Mouse (Mus musculus) lung, embryonic 16.5 days (tissue): ENCODE measurements around the gene Mtrex. TPM values are rescaled to one million over a fixed set of nuclear protein-coding genes. Genes with fewer than 3 reads are reported as not detected.

Source experiments
- ATAC-seq: fragments of 200-750 bp; cut with Nextera tagmentation; 2 replicates; pipeline ENCODE4 v1.8.0; 2017; ENCODE audit warnings: low read depth, mild to moderate bottlenecking, moderate library complexity
- H3K27ac ChIP-seq: fragments of 300-500 bp; sonication (generic); 2 replicates; pipeline ENCODE4 v1.5.1; 2014; ENCODE audit warnings: mild to moderate bottlenecking, control low read depth, low read length
- H3K27me3 ChIP-seq: fragments of 300-500 bp; sonication (generic); 2 replicates; pipeline ENCODE4 v1.6.1; 2014; ENCODE audit warnings: low read depth, low read length, mixed read lengths; ENCODE audit not compliant: control insufficient read depth, insufficient read depth
- H3K36me3 ChIP-seq: fragments of 300-500 bp; sonication (generic); 2 replicates; pipeline ENCODE4 v1.6.1; 2014; ENCODE audit warnings: low read length; ENCODE audit not compliant: control insufficient read depth, insufficient read depth
- H3K4me1 ChIP-seq: fragments of 300-500 bp; sonication (generic); replicated peaks from 2 replicates; pipeline ENCODE4 v1.6.1; 2014; ENCODE audit warnings: low read length, mixed read lengths; ENCODE audit not compliant: control insufficient read depth, insufficient read depth
- H3K4me2 ChIP-seq: fragments of 300-500 bp; sonication (generic); 2 replicates; pipeline ENCODE4 v1.6.1; 2014; ENCODE audit warnings: low read depth, low read length, control low read depth
- H3K4me3 ChIP-seq: fragments of 300-500 bp; sonication (generic); 2 replicates; pipeline ENCODE4 v1.5.1; 2014; ENCODE audit warnings: mild to moderate bottlenecking, low read length, control low read depth
- H3K9ac ChIP-seq: fragments of 300-500 bp; sonication (generic); 2 replicates; pipeline ENCODE4 v1.6.1; 2014; ENCODE audit warnings: low read length, control low read depth
- H3K9me3 ChIP-seq: fragments of 300-500 bp; sonication (generic); 2 replicates; pipeline ENCODE4 v1.6.1; 2016; ENCODE audit warnings: low read length; ENCODE audit not compliant: control insufficient read depth
- WGBS: fragments of 180-500 bp; shearing (Covaris S2); extraction: QIAGEN DNeasy Blood & Tissue Kit; methylation state at CpG from one replicate; pipeline ENCODE4 v1.1.7; 2014; 5-methylcytosine and 5-hydroxymethylcytosine counted together
- polyA plus RNA-seq: library from polyadenylated mRNA; unstranded; fragments of >200 nt; fragmentation: Nextera tagmentation; extraction: Ambion mirVana; gene quantifications from 2 replicates; pipeline ENCODE4 v1.2.1, GENCODE M21; 2015

The Mtrex gene
- polyA plus RNA-seq, 1 experiment from 2014 or later = 67.0 TPM

GRCm38 (mm10) chr13:112837621-112838155 lies 89.5 kb downstream of the Mtrex start:
- no peaks in the 10 kb centered on the region for H3K27me3 ChIP-seq
- no peak overlapping the region for H3K4me2 ChIP-seq
- peaks cover 8% of the 10 kb centered on the region; the same call in 1 of the 2 replicates for H3K4me1 ChIP-seq
- no peak for ATAC-seq
- WGBS = 66% methylated on average over 9 of the region's 9 CpGs
- no peak overlapping the region for H3K27ac ChIP-seq
- no peak overlapping the region for H3K4me3 ChIP-seq
- H3K9ac ChIP-seq = no peak overlapping the region
- no peaks in the 10 kb centered on the region; the same call in 1 of the 2 replicates for H3K36me3 ChIP-seq
- H3K9me3 ChIP-seq = no peaks in the 10 kb centered on the region

- H3K4me3 ChIP-seq = no peak overlapping the region
- no peaks in the 10 kb centered on the region; the same call in 1 of the 2 replicates for H3K36me3 ChIP-seq
- no peak overlapping the region for H3K9ac ChIP-seq
- peaks cover 8% of the 10 kb centered on the region; the same call in 1 of the 2 replicates for H3K4me1 ChIP-seq
- H3K4me2 ChIP-seq = no peak overlapping the region
- H3K27ac ChIP-seq = no peak overlapping the region
- H3K27me3 ChIP-seq = no peaks in the 10 kb centered on the region
- H3K9me3 ChIP-seq = no peaks in the 10 kb centered on the region
- WGBS = 87% methylated on average over 2 of the region's 2 CpGs
- ATAC-seq = no peak
Observed at GRCm38 (mm10) chr13:112836951-112837350, 90.2 kb downstream of the Mtrex start.

- Histone ChIP-seq H3K9me3 (no peaks in the 10 kb centered on the region), H3K36me3 (no peaks in the 10 kb centered on the region; the same call in 1 of the 2 replicates), H3K4me1 (peaks cover 8% of the 10 kb centered on the region; the same call in 1 of the 2 replicates), H3K4me3 (no peak overlapping the region), H3K9ac (no peak overlapping the region), H3K4me2 (peak overlapping the region; percentile 18; the same call in 1 of the 2 replicates), H3K27me3 (no peaks in the 10 kb centered on the region), H3K27ac (no peak overlapping the region)
- 39% methylated on average over 12 of the region's 12 CpGs for WGBS
- ATAC-seq = peak; percentile 61
Observed at GRCm38 (mm10) chr13:112835113-112835512, 92.1 kb downstream of the Mtrex start.

GRCm38 (mm10) chr13:112833895-112834263 lies 93.3 kb downstream of the Mtrex start:
- H3K27ac ChIP-seq = no peak overlapping the region
- no peak overlapping the region for H3K4me3 ChIP-seq
- WGBS = 36% methylated on average over 3 of the region's 3 CpGs
- H3K4me2 ChIP-seq = no peak overlapping the region
- H3K9me3 ChIP-seq = no peaks in the 10 kb centered on the region
- no peaks in the 10 kb centered on the region for H3K27me3 ChIP-seq
- no peak overlapping the region for H3K9ac ChIP-seq
- ATAC-seq = no peak
- H3K4me1 ChIP-seq = peaks cover 8% of the 10 kb centered on the region; the same call in 1 of the 2 replicates
- no peaks in the 10 kb centered on the region; the same call in 1 of the 2 replicates for H3K36me3 ChIP-seq

- no peak for ATAC-seq
- 68% methylated on average over 20 of the region's 20 CpGs for WGBS
Observed at GRCm38 (mm10) chr13:112833253-112833894, 93.8 kb downstream of the Mtrex start.

GRCm38 (mm10) chr13:112832589-112832988 lies 94.6 kb downstream of the Mtrex start:
- H3K4me1 ChIP-seq = peaks cover 8% of the 10 kb centered on the region; the same call in 1 of the 2 replicates
- no peak overlapping the region for H3K4me2 ChIP-seq
- H3K9me3 ChIP-seq = no peaks in the 10 kb centered on the region
- H3K27me3 ChIP-seq = no peaks in the 10 kb centered on the region
- H3K4me3 ChIP-seq = no peak overlapping the region
- 17% methylated on average over 2 of the region's 2 CpGs for WGBS
- H3K27ac ChIP-seq = no peak overlapping the region
- no peak for ATAC-seq
- no peaks in the 10 kb centered on the region for H3K36me3 ChIP-seq
- no peak overlapping the region for H3K9ac ChIP-seq

More at GRCm38 (mm10) chr13:112833253-112833894, 93.8 kb downstream of the Mtrex start:
- Histone ChIP-seq H3K4me1 (peaks cover 8% of the 10 kb centered on the region; the same call in 1 of the 2 replicates), H3K27ac (no peak overlapping the region), H3K9me3 (no peaks in the 10 kb centered on the region), H3K4me3 (no peak overlapping the region), H3K27me3 (no peaks in the 10 kb centered on the region), H3K9ac (no peak overlapping the region), H3K36me3 (no peaks in the 10 kb centered on the region), H3K4me2 (no peak overlapping the region)

- H3K27ac ChIP-seq = no peak overlapping the region
- no peaks in the 10 kb centered on the region for H3K27me3 ChIP-seq
- 92% methylated on average over 2 of the region's 2 CpGs for WGBS
- no peak for ATAC-seq
- H3K9ac ChIP-seq = no peak overlapping the region
- no peaks in the 10 kb centered on the region; the same call in 1 of the 2 replicates for H3K36me3 ChIP-seq
- no peaks in the 10 kb centered on the region for H3K9me3 ChIP-seq
- no peak overlapping the region for H3K4me2 ChIP-seq
- H3K4me1 ChIP-seq = peaks cover 8% of the 10 kb centered on the region; the same call in 1 of the 2 replicates
- H3K4me3 ChIP-seq = no peak overlapping the region
Observed at GRCm38 (mm10) chr13:112829619-112830018, 97.6 kb downstream of the Mtrex start.

- Histone ChIP-seq H3K36me3 (no peaks in the 10 kb centered on the region; the same call in 1 of the 2 replicates), H3K4me3 (no peak overlapping the region), H3K4me1 (peaks cover 4% of the 10 kb centered on the region), H3K27me3 (no peaks in the 10 kb centered on the region), H3K9ac (no peak overlapping the region), H3K9me3 (no peaks in the 10 kb centered on the region), H3K4me2 (no peak overlapping the region), H3K27ac (no peak overlapping the region)
- ATAC-seq = no peak
- 66% methylated on average over 6 of the region's 6 CpGs for WGBS
Observed at GRCm38 (mm10) chr13:112825479-112825878, 101.7 kb downstream of the Mtrex start.

- H3K27ac ChIP-seq = no peak overlapping the region
- H3K27me3 ChIP-seq = no peaks in the 10 kb centered on the region
- no peak overlapping the region for H3K4me2 ChIP-seq
- H3K36me3 ChIP-seq = no peaks in the 10 kb centered on the region; the same call in 1 of the 2 replicates
- H3K4me3 ChIP-seq = no peak overlapping the region
- H3K4me1 ChIP-seq = peaks cover 11% of the 10 kb centered on the region
- ATAC-seq = 0 out of 2 replicates have a peak, but pooled peaks have one; percentile 26
- no peaks in the 10 kb centered on the region for H3K9me3 ChIP-seq
- H3K9ac ChIP-seq = no peak overlapping the region
- WGBS = 84% methylated on average over 8 of the region's 8 CpGs
Observed at GRCm38 (mm10) chr13:112823911-112824648, 103.1 kb downstream of the Mtrex start.
